Mouse (Mus musculus): ENCODE measurements around the gene Rxfp1. TPM values are rescaled to one million over a fixed set of nuclear protein-coding genes. Genes with fewer than 3 reads are reported as not detected.
"Not testable (repeated sequence)": the region's sequence is repeated elsewhere in the genome, so short reads cannot be mapped to it uniquely, and the experiment has no call there.

The Rxfp1 gene
- polyA plus RNA-seq, 1 experiment from 2014 or later: 0.04 TPM

DNA sequence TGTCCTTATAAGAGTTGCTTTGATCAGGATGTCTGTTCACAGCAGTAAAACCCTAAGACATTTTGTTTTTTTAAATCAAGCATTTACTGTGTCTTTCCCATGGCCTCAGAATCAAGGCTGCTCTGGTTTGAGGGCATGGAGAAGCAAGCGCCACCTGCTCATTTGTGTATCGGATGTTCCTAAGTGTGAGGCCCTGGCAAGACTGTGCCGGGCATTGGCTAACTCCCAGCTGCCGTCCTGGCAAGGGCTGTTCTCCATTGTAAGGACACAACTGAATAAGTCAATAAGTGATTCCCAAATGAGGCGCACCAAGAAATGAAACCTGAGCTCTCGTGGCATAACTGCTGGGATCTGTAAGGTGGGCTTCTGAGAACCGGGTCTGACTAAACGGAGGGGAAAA is 31.2 kb downstream of the Rxfp1 start:
- ATAC-seq (ENCODE audit: low FRiP score): no peak
- H3K27ac ChIP-seq: no peak overlapping the region
- H3K4me2 ChIP-seq: no peak overlapping the region
- H3K9ac ChIP-seq: no peak overlapping the region
- no peak overlapping the region for H3K4me3 ChIP-seq
- WGBS: 89% methylated on average over 8 of the region's 8 CpGs
- H3K9me3 ChIP-seq: no peaks in the 10 kb centered on the region
- no peaks in the 10 kb centered on the region for H3K36me3 ChIP-seq
- no peaks in the 10 kb centered on the region for H3K4me1 ChIP-seq (replicated peaks)
- H3K27me3 ChIP-seq: no peaks in the 10 kb centered on the region

GRCm38 (mm10) chr3:79703135-79703534 is 34.5 kb downstream of the Rxfp1 start:
- no peaks in the 10 kb centered on the region for H3K27me3 ChIP-seq
- no peaks in the 10 kb centered on the region for H3K9me3 ChIP-seq
- no peak overlapping the region for H3K4me3 ChIP-seq
- no peak overlapping the region for H3K4me2 ChIP-seq
- 85% methylated on average over 4 of the region's 4 CpGs for WGBS
- H3K9ac ChIP-seq: no peak overlapping the region
- H3K36me3 ChIP-seq: no peaks in the 10 kb centered on the region
- ATAC-seq (ENCODE audit: low FRiP score): no peak
- H3K27ac ChIP-seq: no peak overlapping the region
- H3K4me1 ChIP-seq (replicated peaks): no peaks in the 10 kb centered on the region

DNA sequence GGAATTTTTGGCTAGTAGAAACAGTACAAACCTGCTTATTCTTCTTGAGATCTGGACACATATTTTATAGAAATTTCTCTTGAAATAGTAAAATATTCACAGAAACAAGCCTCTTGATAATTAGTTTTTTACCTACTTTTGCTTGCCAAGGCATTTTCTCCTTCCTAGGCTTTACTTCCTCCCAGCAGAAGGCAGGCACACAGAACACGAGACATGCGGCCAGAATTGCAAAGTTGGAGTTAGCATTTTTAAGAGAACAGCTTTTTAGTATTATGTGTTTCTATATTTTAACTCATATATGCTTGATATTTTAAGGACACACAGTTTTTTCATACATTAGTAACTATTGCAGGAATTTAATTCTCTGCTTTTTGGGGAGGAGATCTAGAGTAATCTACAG is 45.7 kb downstream of the Rxfp1 start:
- Histone ChIP-seq H3K9ac (no peak overlapping the region), H3K36me3 (no peaks in the 10 kb centered on the region), H3K27me3 (no peaks in the 10 kb centered on the region), H3K27ac (no peak overlapping the region), H3K9me3 (no peaks in the 10 kb centered on the region), H3K4me1 (replicated peaks) (no peaks in the 10 kb centered on the region), H3K4me3 (no peak overlapping the region), H3K4me2 (no peak overlapping the region)
- WGBS: 92% methylated on average over 2 of the region's 2 CpGs
- no peak for ATAC-seq (ENCODE audit: low FRiP score)

DNA sequence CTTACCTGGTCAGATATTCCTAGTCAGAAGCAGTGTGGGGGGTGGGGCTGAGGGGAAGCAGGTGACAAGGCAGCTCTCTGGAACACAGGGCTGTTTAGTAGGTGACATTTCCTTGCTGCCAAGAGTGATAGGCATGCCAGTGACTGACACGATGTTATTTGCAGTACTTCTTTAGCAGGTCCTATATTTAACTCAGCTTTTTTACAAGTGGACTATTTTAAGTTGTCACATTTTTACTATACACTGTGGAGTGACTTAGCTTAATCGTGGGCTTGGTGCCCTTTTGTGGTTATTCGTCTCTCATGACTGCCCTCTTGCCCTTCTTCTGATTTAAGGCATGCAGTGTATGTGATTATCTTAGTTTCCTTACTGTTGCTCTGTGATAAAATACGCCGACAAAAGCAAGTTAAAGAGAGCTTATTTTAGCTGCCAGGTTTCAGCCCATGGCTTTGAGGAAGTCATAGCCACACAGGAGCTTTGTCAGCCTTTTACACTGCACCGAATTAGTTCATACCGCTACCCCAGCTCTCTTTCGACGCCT is 47.5 kb downstream of the Rxfp1 start:
- Histone ChIP-seq H3K4me3 (no peak overlapping the region), H3K9ac (no peak overlapping the region), H3K4me1 (replicated peaks) (no peaks in the 10 kb centered on the region), H3K9me3 (no peaks in the 10 kb centered on the region), H3K27ac (no peak overlapping the region), H3K4me2 (no peak overlapping the region), H3K36me3 (no peaks in the 10 kb centered on the region), H3K27me3 (no peaks in the 10 kb centered on the region)
- ATAC-seq (ENCODE audit: low FRiP score): no peak
- 92% methylated on average over 9 of the region's 9 CpGs for WGBS

DNA sequence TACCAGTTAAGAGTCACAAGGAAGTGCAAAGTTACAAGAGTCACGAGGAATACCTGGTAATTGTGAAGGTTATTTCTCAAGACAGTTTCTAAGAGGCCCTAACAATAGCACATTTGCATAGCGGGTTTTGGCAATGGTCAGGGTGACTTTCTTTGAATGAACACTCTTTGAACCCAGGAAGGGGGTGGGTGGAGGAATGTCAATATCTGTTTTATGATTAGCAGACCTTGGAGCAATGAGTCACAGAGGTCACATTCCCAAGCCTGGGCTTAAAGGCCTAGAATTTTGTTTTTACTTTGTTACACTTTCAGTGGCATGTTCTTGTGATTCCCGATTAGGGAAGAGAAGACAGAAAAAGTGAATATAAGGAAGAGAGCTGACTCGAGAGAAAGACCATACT is 49.6 kb downstream of the Rxfp1 start:
- H3K36me3 ChIP-seq; H3K27ac ChIP-seq; H3K9ac ChIP-seq; H3K4me2 ChIP-seq; H3K27me3 ChIP-seq; H3K9me3 ChIP-seq; H3K4me1 ChIP-seq (replicated peaks); ATAC-seq (ENCODE audit: low FRiP score); H3K4me3 ChIP-seq: not testable (repeated sequence)
- WGBS: 86% methylated on average over 4 of the region's 4 CpGs

- Histone ChIP-seq H3K4me1 (replicated peaks) (peaks cover 5% of the 10 kb centered on the region), H3K27me3 (no peaks in the 10 kb centered on the region), H3K27ac (no peak overlapping the region), H3K4me2 (no peak overlapping the region), H3K4me3 (no peak overlapping the region), H3K9me3 (no peaks in the 10 kb centered on the region), H3K36me3 (no peaks in the 10 kb centered on the region), H3K9ac (no peak overlapping the region)
- ATAC-seq (ENCODE audit: low FRiP score): no peak
- 80% methylated on average over 8 of the region's 8 CpGs for WGBS
Measured at GRCm38 (mm10) chr3:79683529-79683928, 54.2 kb downstream of the Rxfp1 start.

- no peak for ATAC-seq (ENCODE audit: low FRiP score)
- no peak overlapping the region for H3K4me3 ChIP-seq
- no peak overlapping the region for H3K4me2 ChIP-seq
- no peak overlapping the region for H3K9ac ChIP-seq
- H3K36me3 ChIP-seq: no peaks in the 10 kb centered on the region
- no peak overlapping the region for H3K27ac ChIP-seq
- 57% methylated on average over 14 of the region's 14 CpGs for WGBS
- H3K4me1 ChIP-seq (replicated peaks): peaks cover 5% of the 10 kb centered on the region
- H3K27me3 ChIP-seq: no peaks in the 10 kb centered on the region
- H3K9me3 ChIP-seq: no peaks in the 10 kb centered on the region
Measured at GRCm38 (mm10) chr3:79682351-79683132, 55.1 kb downstream of the Rxfp1 start.

DNA sequence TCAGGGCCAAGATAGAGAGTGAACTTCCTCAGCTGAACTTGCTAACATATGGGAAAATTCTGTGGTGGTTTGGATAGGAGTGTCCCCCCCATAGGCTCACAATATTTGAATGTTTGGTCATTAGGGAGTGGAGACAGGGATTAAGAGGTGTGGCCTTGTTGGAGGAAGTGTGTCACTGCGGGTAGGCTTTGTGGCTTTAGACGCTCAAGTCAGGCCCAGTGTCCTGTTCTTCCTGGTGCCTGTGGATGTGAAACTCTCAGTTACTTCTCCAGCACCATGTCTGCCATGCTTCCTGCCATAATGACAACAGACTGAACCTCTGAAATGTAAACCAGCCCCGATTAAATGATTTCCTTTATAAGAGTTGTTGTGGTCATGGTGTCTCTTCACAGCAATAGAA is 61.3 kb downstream of the Rxfp1 start:
- H3K36me3 ChIP-seq: no peaks in the 10 kb centered on the region
- H3K9me3 ChIP-seq: no peaks in the 10 kb centered on the region
- no peak overlapping the region for H3K9ac ChIP-seq
- no peaks in the 10 kb centered on the region for H3K4me1 ChIP-seq (replicated peaks)
- ATAC-seq (ENCODE audit: low FRiP score): no peak
- H3K27me3 ChIP-seq: no peaks in the 10 kb centered on the region
- 93% methylated on average over 3 of the region's 3 CpGs for WGBS
- no peak overlapping the region for H3K27ac ChIP-seq
- no peak overlapping the region for H3K4me3 ChIP-seq
- H3K4me2 ChIP-seq: no peak overlapping the region

DNA sequence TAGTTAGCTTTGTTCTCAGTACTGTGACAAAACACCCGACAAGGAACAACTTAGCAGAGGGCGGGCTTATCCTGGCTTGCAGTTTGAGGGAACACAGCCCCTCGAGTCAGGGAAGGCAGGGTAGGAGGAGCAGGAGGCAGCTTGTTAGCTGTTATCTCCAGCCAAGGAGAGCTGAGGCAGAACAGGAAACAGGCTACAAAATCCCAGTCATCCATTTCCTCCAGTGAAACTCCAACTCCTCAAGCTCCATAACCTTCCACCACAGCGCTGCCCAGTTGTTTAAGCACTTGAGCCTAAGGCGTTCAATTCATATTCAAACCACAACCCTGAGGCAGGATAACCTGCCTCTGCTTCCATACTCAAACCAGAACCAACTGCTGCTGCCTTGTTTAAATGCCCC is 63.0 kb downstream of the Rxfp1 start:
- Histone ChIP-seq H3K9ac (no peak overlapping the region), H3K36me3 (no peaks in the 10 kb centered on the region), H3K27me3 (no peaks in the 10 kb centered on the region), H3K4me3 (no peak overlapping the region), H3K4me1 (replicated peaks) (no peaks in the 10 kb centered on the region), H3K9me3 (no peaks in the 10 kb centered on the region), H3K27ac (no peak overlapping the region), H3K4me2 (no peak overlapping the region)
- ATAC-seq (ENCODE audit: low FRiP score): no peak
- 91% methylated on average over 5 of the region's 5 CpGs for WGBS

- Histone ChIP-seq H3K9me3 (no peaks in the 10 kb centered on the region), H3K9ac (no peak overlapping the region), H3K4me3 (no peak overlapping the region), H3K4me1 (replicated peaks) (no peaks in the 10 kb centered on the region), H3K27me3 (no peaks in the 10 kb centered on the region), H3K4me2 (no peak overlapping the region), H3K27ac (no peak overlapping the region), H3K36me3 (no peaks in the 10 kb centered on the region)
- 19% methylated on average over 4 of the region's 4 CpGs for WGBS
- ATAC-seq (ENCODE audit: low FRiP score): no peak
Measured at GRCm38 (mm10) chr3:79673082-79673481, 64.6 kb downstream of the Rxfp1 start.

- Histone ChIP-seq H3K27me3 (no peaks in the 10 kb centered on the region), H3K4me1 (replicated peaks) (no peaks in the 10 kb centered on the region), H3K9ac (no peak overlapping the region), H3K27ac (no peak overlapping the region), H3K9me3 (no peaks in the 10 kb centered on the region), H3K4me3 (no peak overlapping the region), H3K4me2 (no peak overlapping the region), H3K36me3 (no peaks in the 10 kb centered on the region)
- ATAC-seq (ENCODE audit: low FRiP score): no peak
- WGBS: 82% methylated on average over 16 of the region's 16 CpGs
Measured at GRCm38 (mm10) chr3:79672188-79672587, 65.5 kb downstream of the Rxfp1 start.

DNA sequence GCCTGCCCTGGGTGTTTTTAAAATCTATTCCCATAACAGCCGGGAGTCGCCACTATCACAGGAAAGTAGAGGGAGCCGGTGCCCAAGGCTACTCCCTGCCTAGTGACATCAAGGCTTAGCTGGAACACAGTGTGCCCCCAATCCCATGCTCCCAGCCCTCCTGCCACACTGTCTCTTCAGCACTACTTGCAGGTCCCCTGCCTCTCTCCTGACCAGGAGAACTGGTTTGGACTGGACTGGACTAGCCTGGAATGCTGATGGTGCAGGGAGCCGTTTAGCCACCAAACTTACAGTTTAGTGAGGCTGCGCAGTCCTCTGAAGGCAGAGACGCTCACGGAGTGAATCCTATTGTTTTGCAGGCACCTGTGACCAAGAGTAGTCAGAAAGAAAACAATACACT is 67.1 kb downstream of the Rxfp1 start:
- no peak overlapping the region for H3K9ac ChIP-seq
- H3K4me2 ChIP-seq: no peak overlapping the region
- 86% methylated on average over 7 of the region's 7 CpGs for WGBS
- no peaks in the 10 kb centered on the region for H3K9me3 ChIP-seq
- H3K4me3 ChIP-seq: no peak overlapping the region
- H3K4me1 ChIP-seq (replicated peaks): no peaks in the 10 kb centered on the region
- H3K27ac ChIP-seq: no peak overlapping the region
- H3K36me3 ChIP-seq: no peaks in the 10 kb centered on the region
- no peaks in the 10 kb centered on the region for H3K27me3 ChIP-seq
- no peak for ATAC-seq (ENCODE audit: low FRiP score)

DNA sequence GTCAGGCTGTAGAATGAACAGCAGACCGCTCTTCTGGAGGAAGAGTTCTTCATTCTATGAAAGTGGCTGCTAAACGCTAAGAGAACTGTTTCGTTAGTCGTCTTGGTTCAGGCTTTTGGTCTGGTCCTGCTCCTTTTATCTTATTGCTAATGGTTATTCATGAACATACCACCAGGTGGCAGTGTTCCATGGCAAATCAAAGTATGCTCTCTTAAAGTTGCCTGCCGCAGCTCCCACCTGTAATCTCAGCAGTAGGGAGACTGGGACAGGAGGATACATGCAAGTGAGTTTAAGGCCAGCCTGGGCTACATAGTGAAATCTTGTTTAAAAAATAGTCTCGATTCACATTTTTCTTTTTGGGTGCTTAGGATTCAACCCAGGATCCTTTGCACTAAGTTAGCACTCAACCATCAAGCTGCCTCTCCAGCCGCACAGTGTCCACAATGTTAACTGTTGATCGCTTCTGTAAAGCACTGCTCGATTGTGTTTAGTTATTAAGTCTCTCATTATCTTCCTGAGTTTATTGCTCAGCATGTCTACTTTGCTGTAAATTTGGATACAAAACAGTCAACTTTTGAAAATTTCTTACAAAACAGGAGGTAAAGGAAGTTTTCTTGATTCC is 72.8 kb downstream of the Rxfp1 start:
- H3K4me2 ChIP-seq: no peak overlapping the region
- no peak; the same call in 1 of the 2 replicates for ATAC-seq (ENCODE audit: low FRiP score)
- H3K9me3 ChIP-seq: no peaks in the 10 kb centered on the region
- no peaks in the 10 kb centered on the region for H3K36me3 ChIP-seq
- WGBS: 43% methylated on average over 9 of the region's 9 CpGs
- no peaks in the 10 kb centered on the region for H3K4me1 ChIP-seq (replicated peaks)
- no peak overlapping the region for H3K4me3 ChIP-seq
- no peaks in the 10 kb centered on the region for H3K27me3 ChIP-seq
- no peak overlapping the region for H3K27ac ChIP-seq
- no peak overlapping the region for H3K9ac ChIP-seq

All from hindbrain, embryonic 13.5 days (tissue).